Mouse (Mus musculus): ENCODE measurements around the gene Ttc27.

GRCm38 (mm10) chr17:74808901-74809300 is 91.4 kb downstream of the Ttc27 start:
- TF ChIP-seq CTCF (IDR thresholded peaks at IDR 0.05) (no peak), EP300 (IDR thresholded peaks at IDR 0.05) (no peak)

Data from lung, postnatal 0 days (tissue).